Mouse (Mus musculus): Measurements from ENCODE around the gene Gadl1. TPM values are rescaled to one million over a fixed set of nuclear protein-coding genes. Genes with fewer than 3 reads are reported as not detected.

Gene Gadl1
- polyA plus RNA-seq, 2 experiments = 0.69 to 1.4 TPM

DNA sequence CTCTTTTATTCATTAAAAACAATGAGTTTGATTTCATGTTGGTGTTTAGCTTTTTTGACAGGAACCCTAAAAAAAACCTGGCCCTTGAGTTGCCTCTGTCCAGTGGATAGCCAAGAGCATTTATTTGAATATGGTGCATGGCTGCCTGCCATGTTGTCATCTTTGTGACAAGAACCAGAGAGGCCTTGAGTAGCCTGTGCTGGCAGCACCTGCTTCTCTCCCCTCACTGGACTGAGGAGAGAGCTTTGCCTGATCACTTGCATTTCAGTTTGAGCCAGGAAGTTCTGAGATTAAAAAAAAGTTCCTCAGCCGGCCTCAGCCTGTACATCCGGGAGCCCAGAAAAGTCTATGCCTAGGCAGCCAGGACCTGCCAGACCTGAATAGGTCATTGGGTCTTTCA, 85.5 kb downstream of the Gadl1 start:
- Histone ChIP-seq H3K9ac (ENCODE audit: low read depth, low read length, severe bottlenecking) (no peak overlapping the region), H3K4me2 (replicated peaks; ENCODE audit: low read depth, low read length, severe bottlenecking) (no peak overlapping the region), H3K4me3 (replicated peaks; ENCODE audit: low read length) (no peak overlapping the region), H3K4me1 (ENCODE audit: control insufficient read depth, insufficient read depth, low read length) (no peaks in the 10 kb centered on the region), H3K9me3 (ENCODE audit: control insufficient read depth, low read length) (no peaks in the 10 kb centered on the region), H3K27ac (replicated peaks; ENCODE audit: low read depth, low read length) (no peak overlapping the region), H3K27me3 (ENCODE audit: control insufficient read depth, insufficient read depth, low read length) (no peaks in the 10 kb centered on the region), H3K36me3 (ENCODE audit: control insufficient read depth, insufficient read depth, low read length) (no peaks in the 10 kb centered on the region)
- DNase-seq (ENCODE audit: low spot score) (no peak), ATAC-seq (ENCODE audit: low FRiP score, low read depth) (no peak)
- WGBS = 88% methylated on average over 2 of the region's 2 CpGs
- no peak for TF ChIP-seq POLR2A (IDR thresholded peaks at IDR 0.05; ENCODE audit: borderline replicate concordance, extremely low read depth, insufficient read depth, insufficient read length)

DNA sequence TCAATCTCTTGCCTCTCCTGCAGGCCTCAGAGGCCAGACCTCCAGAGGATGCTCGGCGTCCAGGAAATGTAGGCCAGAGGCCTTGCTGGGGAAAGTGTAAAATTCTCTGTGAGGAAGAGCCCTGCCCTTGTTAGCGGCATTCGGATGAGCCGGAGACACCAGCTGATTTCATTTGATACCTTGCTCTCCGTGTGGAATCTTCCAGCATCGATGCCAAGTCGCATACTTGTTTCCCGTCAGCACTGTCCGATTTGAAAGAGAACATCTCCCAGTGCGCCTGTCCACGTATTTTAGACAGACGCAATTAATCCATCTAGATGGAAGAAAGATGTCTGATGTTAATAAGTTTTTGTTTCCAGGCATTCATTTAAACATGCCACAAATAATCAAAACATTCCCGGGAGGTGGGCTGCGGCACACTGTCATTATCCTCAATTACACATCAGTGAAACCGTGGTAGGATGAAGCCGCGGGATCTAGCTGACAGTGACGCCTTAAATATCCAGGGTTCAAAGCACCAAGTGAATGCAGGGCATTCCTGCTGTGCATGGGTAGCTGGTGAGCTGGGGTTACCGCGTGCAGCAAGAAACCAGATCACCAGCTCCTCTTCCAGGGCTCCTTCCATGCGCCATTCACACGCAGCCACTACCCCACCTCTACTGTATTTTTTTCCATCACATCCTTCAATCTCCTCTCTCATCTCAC, 86.8 kb downstream of the Gadl1 start:
- TF ChIP-seq POLR2A (IDR thresholded peaks at IDR 0.05; ENCODE audit: borderline replicate concordance, extremely low read depth, insufficient read depth, insufficient read length) = no peak
- no peak overlapping the region for H3K27ac ChIP-seq (replicated peaks; ENCODE audit: low read depth, low read length)
- no peak for ATAC-seq (ENCODE audit: low FRiP score, low read depth)
- no peak overlapping the region for H3K4me3 ChIP-seq (replicated peaks; ENCODE audit: low read length)
- H3K27me3 ChIP-seq (ENCODE audit: control insufficient read depth, insufficient read depth, low read length) = no peaks in the 10 kb centered on the region
- no peaks in the 10 kb centered on the region for H3K4me1 ChIP-seq (ENCODE audit: control insufficient read depth, insufficient read depth, low read length)
- H3K9me3 ChIP-seq (ENCODE audit: control insufficient read depth, low read length) = no peaks in the 10 kb centered on the region
- no peaks in the 10 kb centered on the region for H3K36me3 ChIP-seq (ENCODE audit: control insufficient read depth, insufficient read depth, low read length)
- no peak overlapping the region for H3K4me2 ChIP-seq (replicated peaks; ENCODE audit: low read depth, low read length, severe bottlenecking)
- DNase-seq (ENCODE audit: low spot score) = peak; percentile 18
- no peak overlapping the region for H3K9ac ChIP-seq (ENCODE audit: low read depth, low read length, severe bottlenecking)
- WGBS = 78% methylated on average over 23 of the region's 23 CpGs

DNA sequence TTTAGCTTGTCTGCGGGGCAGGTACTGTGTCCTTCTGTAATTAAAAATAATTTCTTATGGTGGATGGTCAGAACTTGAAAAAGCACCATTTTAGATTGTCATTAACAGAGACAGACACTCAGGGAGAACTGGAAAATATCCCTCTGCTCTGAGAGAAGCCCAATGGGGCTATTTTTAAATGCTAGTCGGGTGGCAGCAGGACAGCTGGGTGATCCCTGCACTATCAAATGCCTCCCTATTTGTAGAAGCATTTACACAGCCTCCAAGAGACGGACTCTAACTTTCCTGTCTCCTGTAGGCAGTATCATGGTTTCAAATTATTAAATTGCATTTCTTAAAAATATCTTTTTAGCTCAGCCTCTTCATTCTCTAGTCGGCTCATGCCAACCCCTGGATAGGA, 89.1 kb downstream of the Gadl1 start:
- no peak for TF ChIP-seq POLR2A (IDR thresholded peaks at IDR 0.05; ENCODE audit: borderline replicate concordance, extremely low read depth, insufficient read depth, insufficient read length)
- WGBS = 68% methylated on average over 4 of the region's 4 CpGs
- DNase-seq (ENCODE audit: low spot score) (no peak), ATAC-seq (ENCODE audit: low FRiP score, low read depth) (no peak)
- Histone ChIP-seq H3K9ac (ENCODE audit: low read depth, low read length, severe bottlenecking) (no peak overlapping the region), H3K4me2 (replicated peaks; ENCODE audit: low read depth, low read length, severe bottlenecking) (no peak overlapping the region), H3K9me3 (ENCODE audit: control insufficient read depth, low read length) (no peaks in the 10 kb centered on the region), H3K27ac (replicated peaks; ENCODE audit: low read depth, low read length) (no peak overlapping the region), H3K4me1 (ENCODE audit: control insufficient read depth, insufficient read depth, low read length) (no peaks in the 10 kb centered on the region), H3K36me3 (ENCODE audit: control insufficient read depth, insufficient read depth, low read length) (no peaks in the 10 kb centered on the region), H3K27me3 (ENCODE audit: control insufficient read depth, insufficient read depth, low read length) (no peaks in the 10 kb centered on the region), H3K4me3 (replicated peaks; ENCODE audit: low read length) (no peak overlapping the region)

DNA sequence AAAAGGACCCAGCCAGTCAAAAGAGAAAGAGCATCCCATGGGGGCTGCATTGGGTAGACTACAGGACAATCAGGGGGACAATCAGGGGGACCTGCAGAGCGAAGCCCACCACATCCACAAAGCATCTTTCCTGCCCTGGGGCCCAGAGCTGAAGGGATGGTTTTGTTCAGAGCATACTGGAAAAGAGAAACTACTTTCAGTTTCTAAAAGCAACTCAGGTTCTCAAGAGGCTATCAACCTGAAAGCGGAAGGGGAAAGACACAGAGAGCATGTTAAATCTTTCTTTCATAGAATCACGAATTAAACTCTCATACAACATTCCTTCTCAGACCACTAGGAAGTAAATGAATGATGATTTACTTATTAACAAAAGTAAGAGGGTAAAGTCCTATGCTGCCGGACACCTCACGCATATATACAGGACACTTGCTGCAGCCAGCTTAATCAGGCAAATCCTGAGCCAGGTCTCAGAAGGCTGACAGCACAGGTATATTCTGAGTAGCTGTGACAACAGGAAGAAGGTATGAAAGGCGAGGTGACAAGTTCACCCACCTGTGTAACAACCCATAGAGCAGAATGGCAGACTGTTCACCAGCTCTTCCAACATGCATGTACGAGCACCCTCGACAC, 90.2 kb downstream of the Gadl1 start:
- no peak for ATAC-seq (ENCODE audit: low FRiP score, low read depth)
- H3K4me2 ChIP-seq (replicated peaks; ENCODE audit: low read depth, low read length, severe bottlenecking) = no peak overlapping the region
- H3K27me3 ChIP-seq (ENCODE audit: control insufficient read depth, insufficient read depth, low read length) = no peaks in the 10 kb centered on the region
- H3K4me1 ChIP-seq (ENCODE audit: control insufficient read depth, insufficient read depth, low read length) = no peaks in the 10 kb centered on the region
- H3K27ac ChIP-seq (replicated peaks; ENCODE audit: low read depth, low read length) = no peak overlapping the region
- no peak overlapping the region for H3K9ac ChIP-seq (ENCODE audit: low read depth, low read length, severe bottlenecking)
- 87% methylated on average over 8 of the region's 8 CpGs for WGBS
- no peak for TF ChIP-seq POLR2A (IDR thresholded peaks at IDR 0.05; ENCODE audit: borderline replicate concordance, extremely low read depth, insufficient read depth, insufficient read length)
- DNase-seq (ENCODE audit: low spot score) = no peak
- H3K36me3 ChIP-seq (ENCODE audit: control insufficient read depth, insufficient read depth, low read length) = no peaks in the 10 kb centered on the region
- no peak overlapping the region for H3K4me3 ChIP-seq (replicated peaks; ENCODE audit: low read length)
- H3K9me3 ChIP-seq (ENCODE audit: control insufficient read depth, low read length) = no peaks in the 10 kb centered on the region

DNA sequence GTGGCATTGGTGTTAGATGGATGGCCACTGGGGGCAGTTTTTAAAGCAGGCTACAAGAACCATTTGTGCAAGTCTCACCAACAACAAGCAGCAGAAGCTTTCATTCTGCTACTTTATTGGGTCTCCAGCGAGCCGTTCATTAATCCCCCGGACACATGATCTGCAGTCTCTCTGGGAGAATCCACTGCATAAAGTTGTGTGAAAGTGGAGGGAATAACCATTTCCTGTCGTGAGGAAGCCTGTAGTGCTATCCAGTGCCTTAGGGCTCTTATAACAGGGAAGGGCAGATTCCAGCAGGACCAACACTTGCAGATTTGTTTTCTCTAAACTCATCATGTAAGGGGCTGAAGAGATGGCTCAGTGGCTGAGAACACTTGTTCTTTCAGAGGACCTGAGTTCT, 104.7 kb downstream of the Gadl1 start:
- Histone ChIP-seq H3K4me1 (ENCODE audit: control insufficient read depth, insufficient read depth, low read length) (0 out of 2 replicates have a peak, but pooled peaks cover 3% of the 10 kb centered on the region), H3K9ac (ENCODE audit: low read depth, low read length, severe bottlenecking) (no peak overlapping the region), H3K9me3 (ENCODE audit: control insufficient read depth, low read length) (no peaks in the 10 kb centered on the region; the same call in 1 of the 2 replicates), H3K36me3 (ENCODE audit: control insufficient read depth, insufficient read depth, low read length) (no peaks in the 10 kb centered on the region), H3K4me2 (replicated peaks; ENCODE audit: low read depth, low read length, severe bottlenecking) (no peak overlapping the region), H3K27ac (replicated peaks; ENCODE audit: low read depth, low read length) (no peak overlapping the region), H3K27me3 (ENCODE audit: control insufficient read depth, insufficient read depth, low read length) (no peaks in the 10 kb centered on the region), H3K4me3 (replicated peaks; ENCODE audit: low read length) (no peak overlapping the region)
- TF ChIP-seq POLR2A (IDR thresholded peaks at IDR 0.05; ENCODE audit: borderline replicate concordance, extremely low read depth, insufficient read depth, insufficient read length) = no peak
- ATAC-seq (ENCODE audit: low FRiP score, low read depth) (no peak), DNase-seq (ENCODE audit: low spot score) (no peak)
- 23% methylated on average over 4 of the region's 4 CpGs for WGBS

Data from limb, embryonic 14.5 days (tissue).